Mouse (Mus musculus) heart, adult 10 weeks (tissue): ENCODE measurements around the gene Mettl4. TPM values are rescaled to one million over a fixed set of nuclear protein-coding genes. Genes with fewer than 3 reads are reported as not detected.

Experiments used
- polyA plus RNA-seq: library from polyadenylated mRNA; stranded (reverse); fragments of 350-450 nt; fragmentation: Illumina TruSeq; extraction: RNeasy Lipid Tissue Mini Kit (QIAGEN cat#74804); gene quantifications from one replicate; pipeline ENCODE4 v1.2.3, GENCODE M21; 2014; ENCODE audit warnings: low read depth, low replicate concordance

Mettl4 gene
- polyA plus RNA-seq = 8.0 TPM

GRCm38 (mm10) chr17:94749466-94750135 lies at the start of gene Mettl4:
Gene Mettl4 (minus strand): TSS chr17:94750019.

